Mouse (Mus musculus) hindbrain, embryonic 15.5 days (tissue): ENCODE data around the gene Slc2a9. TPM values are rescaled to one million over a fixed set of nuclear protein-coding genes. Genes with fewer than 3 reads are reported as not detected.

ENCODE experiments used
- ATAC-seq: fragments of 200-750 bp; cut with Nextera tagmentation; 2 replicates; pipeline ENCODE4 v1.8.0; 2017; ENCODE audit warnings: low read depth, moderate number of reproducible peaks, moderate TSS enrichment; ENCODE audit not compliant: low FRiP score
- H3K27ac ChIP-seq: fragments of 300-500 bp; sonication (generic); replicated peaks from 2 replicates; pipeline ENCODE4 v1.5.1; 2015; ENCODE audit warnings: mild to moderate bottlenecking, inconsistent platforms
- H3K27me3 ChIP-seq: fragments of 300-500 bp; sonication (generic); 2 replicates; pipeline ENCODE4 v1.6.1; 2015; ENCODE audit warnings: control low read depth, inconsistent platforms
- H3K36me3 ChIP-seq: fragments of 300-500 bp; sonication (generic); 2 replicates; pipeline ENCODE4 v1.6.1; 2015; ENCODE audit warnings: control low read depth, inconsistent platforms
- H3K4me1 ChIP-seq: fragments of 300-500 bp; sonication (generic); replicated peaks from 2 replicates; pipeline ENCODE4 v1.6.1; 2015; ENCODE audit warnings: control low read depth, inconsistent platforms
- H3K4me2 ChIP-seq: fragments of 300-500 bp; sonication (generic); 2 replicates; pipeline ENCODE4 v1.6.1; 2015; ENCODE audit warnings: moderate library complexity, mild to moderate bottlenecking, inconsistent platforms
- H3K4me3 ChIP-seq: fragments of 300-500 bp; sonication (generic); 2 replicates; pipeline ENCODE4 v1.5.1; 2015; ENCODE audit warnings: mild to moderate bottlenecking, inconsistent platforms
- H3K9ac ChIP-seq: fragments of 300-500 bp; sonication (generic); 2 replicates; pipeline ENCODE4 v1.6.1; 2015; ENCODE audit warnings: inconsistent platforms
- H3K9me3 ChIP-seq: fragments of 300-500 bp; sonication (generic); 2 replicates; pipeline ENCODE4 v1.6.1; 2016; ENCODE audit warnings: control low read depth, inconsistent platforms
- WGBS: fragments of 180-500 bp; shearing (Covaris S2); methylation state at CpG from one replicate; pipeline ENCODE4 v1.1.7; 2015; 5-methylcytosine and 5-hydroxymethylcytosine counted together
- polyA plus RNA-seq: library from polyadenylated mRNA; unstranded; fragments of >200 nt; fragmentation: Nextera tagmentation; extraction: Ambion mirVana; gene quantifications from 2 replicates; pipeline ENCODE4 v1.2.1, GENCODE M21; 2015

Gene Slc2a9
- polyA plus RNA-seq, 1 experiment from 2014 or later: 0.49 TPM

DNA sequence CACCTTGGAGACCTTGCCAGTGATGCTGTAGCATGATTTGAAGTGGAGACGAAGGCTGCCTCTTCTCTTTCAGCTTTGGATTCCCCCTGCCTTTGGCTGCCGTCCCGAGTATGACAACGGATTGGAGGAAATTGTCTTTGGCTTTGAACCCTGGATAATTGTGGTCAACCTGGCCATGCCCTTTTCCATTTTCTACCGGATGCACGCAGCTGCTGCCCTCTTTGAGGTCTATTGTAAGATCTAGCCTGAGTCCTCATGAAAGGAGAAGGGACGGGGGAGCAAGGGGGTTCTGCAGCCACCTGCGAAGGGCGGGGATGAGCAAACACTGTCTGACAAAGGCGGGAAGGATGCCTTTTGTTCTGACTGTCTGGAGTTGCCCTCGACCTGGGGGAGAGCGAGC, 200.3 kb downstream of the Slc2a9 start:
- Histone ChIP-seq H3K27ac (no peak overlapping the region), H3K36me3 (no peaks in the 10 kb centered on the region), H3K4me2 (no peak overlapping the region), H3K9me3 (no peaks in the 10 kb centered on the region), H3K9ac (no peak overlapping the region), H3K4me3 (no peak overlapping the region), H3K4me1 (no peaks in the 10 kb centered on the region), H3K27me3 (no peaks in the 10 kb centered on the region)
- ATAC-seq: no peak
- 14% methylated on average over 12 of the region's 12 CpGs for WGBS

DNA sequence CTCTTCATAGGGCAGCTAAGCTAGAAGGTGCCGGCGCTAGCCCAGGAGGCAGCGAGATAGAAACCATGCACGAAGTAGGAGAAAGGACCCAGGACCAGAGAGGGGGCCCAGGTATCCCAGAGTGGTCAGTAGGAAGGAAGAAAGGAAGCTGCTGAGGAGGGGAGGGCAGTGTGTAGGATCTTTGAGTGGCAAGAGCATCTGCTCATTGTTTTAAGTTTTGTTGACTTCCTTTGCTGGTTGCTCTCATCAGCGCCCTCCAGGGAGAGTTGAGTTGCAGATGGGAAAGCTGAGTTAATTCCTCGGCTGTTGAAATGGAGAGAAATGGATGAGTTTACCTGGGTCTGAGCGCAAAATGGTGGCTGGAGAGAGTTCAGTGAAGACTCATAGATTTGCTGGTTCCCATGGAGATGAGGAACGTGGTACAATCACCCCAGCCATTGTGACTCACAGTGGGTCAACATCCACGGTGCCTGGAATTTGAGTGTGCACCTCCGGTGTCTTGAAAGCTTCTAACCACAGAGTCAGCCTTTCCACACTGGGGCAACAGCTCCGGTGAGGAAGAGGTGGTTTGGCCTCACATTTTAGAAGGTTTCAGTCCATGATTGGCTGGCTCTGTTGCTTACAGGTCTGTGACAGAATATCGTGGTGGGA, 201.1 kb downstream of the Slc2a9 start:
- Histone ChIP-seq H3K9ac (no peak overlapping the region), H3K4me1 (no peaks in the 10 kb centered on the region), H3K4me3 (no peak overlapping the region), H3K27me3 (no peaks in the 10 kb centered on the region), H3K36me3 (no peaks in the 10 kb centered on the region), H3K27ac (no peak overlapping the region), H3K4me2 (no peak overlapping the region), H3K9me3 (no peaks in the 10 kb centered on the region)
- no peak for ATAC-seq
- 89% methylated on average over 12 of the region's 12 CpGs for WGBS

Other genes with a start within 250 kb of the Slc2a9 start
- gene Tmem128, start 243.0 kb downstream of the Slc2a9 start, polyA plus RNA-seq: 84.6 and 90.3 TPM in 2 replicates
- gene Otop1, start 227.2 kb downstream of the Slc2a9 start, polyA plus RNA-seq: 0.05 and 0.12 TPM in 2 replicates
- 0.59 and 0.73 TPM in 2 replicates for gene Drd5, start 183.8 kb downstream of the Slc2a9 start, polyA plus RNA-seq
- 185 and 188 TPM in 2 replicates for gene Wdr1, start 60.1 kb upstream of the Slc2a9 start, polyA plus RNA-seq
- gene Zfp518b, start 181.7 kb upstream of the Slc2a9 start, polyA plus RNA-seq: 32.1 and 34.8 TPM in 2 replicates